Mouse (Mus musculus) heart, postnatal 4 days (tissue): ENCODE data around the gene Arhgap6. TPM values are rescaled to one million over a fixed set of nuclear protein-coding genes. Genes with fewer than 3 reads are reported as not detected.

Experiments used
- DNase-seq: peaks from one replicate; pipeline ENCODE4 v3.0.0; 2021
- total RNA-seq, 2 experiments: library from RNA; stranded (reverse); gene quantifications; 2 replicates each; pipeline ENCODE4 v1.2.3; 2021

The Arhgap6 gene
- total RNA-seq, result 1 to 10 TPM; 6.7 to 7.4 TPM

- peak; percentile 50 for DNase-seq
Observed at GRCm38 (mm10) chrX:168794974-168795858, at the start of gene Arhgap6. TSS of gene Arhgap6 (plus strand) at chrX:168795099.

- no peak for DNase-seq
Observed at GRCm38 (mm10) chrX:168747011-168747410, 47.9 kb upstream of the Arhgap6 start.

- peak; percentile 12 for DNase-seq
Observed at GRCm38 (mm10) chrX:168795859-168796848, 1.3 kb downstream of the Arhgap6 start.

GRCm38 (mm10) chrX:168804677-168805076 lies 9.8 kb downstream of the Arhgap6 start:
- DNase-seq, result no peak

GRCm38 (mm10) chrX:168810513-168811265 lies 15.8 kb downstream of the Arhgap6 start:
- no peak for DNase-seq

GRCm38 (mm10) chrX:168818858-168819257 lies 24.0 kb downstream of the Arhgap6 start:
- DNase-seq, result no peak

GRCm38 (mm10) chrX:168824166-168824565 lies 29.3 kb downstream of the Arhgap6 start:
- no peak for DNase-seq

GRCm38 (mm10) chrX:168832343-168832742 lies 37.4 kb downstream of the Arhgap6 start:
- DNase-seq, result peak; percentile 50

GRCm38 (mm10) chrX:168848062-168848461 lies 53.2 kb downstream of the Arhgap6 start:
- DNase-seq, result no peak

GRCm38 (mm10) chrX:168874688-168875087 lies 79.8 kb downstream of the Arhgap6 start:
- DNase-seq, result no peak

GRCm38 (mm10) chrX:168903557-168903956 lies 108.7 kb downstream of the Arhgap6 start:
- DNase-seq, result no peak

- no peak for DNase-seq
Observed at GRCm38 (mm10) chrX:168904086-168904485, 109.2 kb downstream of the Arhgap6 start.

- no peak for DNase-seq
Observed at GRCm38 (mm10) chrX:168907586-168907985, 112.7 kb downstream of the Arhgap6 start.

GRCm38 (mm10) chrX:168913519-168913918 lies 118.6 kb downstream of the Arhgap6 start:
- no peak for DNase-seq

- DNase-seq, result no peak
Observed at GRCm38 (mm10) chrX:168920942-168921341, 126.0 kb downstream of the Arhgap6 start.

- DNase-seq, result no peak
Observed at GRCm38 (mm10) chrX:168932420-168932819, 137.5 kb downstream of the Arhgap6 start.

GRCm38 (mm10) chrX:168935447-168935846 lies 140.5 kb downstream of the Arhgap6 start:
- peak; percentile 18 for DNase-seq

- DNase-seq, result peak; percentile 46
Observed at GRCm38 (mm10) chrX:168937941-168938340, 143.0 kb downstream of the Arhgap6 start.

- no peak for DNase-seq
Observed at GRCm38 (mm10) chrX:168941684-168942083, 146.8 kb downstream of the Arhgap6 start.

- DNase-seq, result no peak
Observed at GRCm38 (mm10) chrX:168943217-168943616, 148.3 kb downstream of the Arhgap6 start.

GRCm38 (mm10) chrX:168975444-168975843 lies 180.5 kb downstream of the Arhgap6 start:
- no peak for DNase-seq

GRCm38 (mm10) chrX:168977776-168978175 lies 182.9 kb downstream of the Arhgap6 start:
- DNase-seq, result no peak
